Mouse (Mus musculus): ENCODE data around the gene Fggy. TPM values are rescaled to one million over a fixed set of nuclear protein-coding genes. Genes with fewer than 3 reads are reported as not detected.
A peak's percentile ranks its signal among the peaks of the same experiment; 100 is the strongest.

Gene Fggy
- total and polyA plus RNA-seq, 3 experiments, result 3.8 to 9.7 (median 7.4) TPM

DNA sequence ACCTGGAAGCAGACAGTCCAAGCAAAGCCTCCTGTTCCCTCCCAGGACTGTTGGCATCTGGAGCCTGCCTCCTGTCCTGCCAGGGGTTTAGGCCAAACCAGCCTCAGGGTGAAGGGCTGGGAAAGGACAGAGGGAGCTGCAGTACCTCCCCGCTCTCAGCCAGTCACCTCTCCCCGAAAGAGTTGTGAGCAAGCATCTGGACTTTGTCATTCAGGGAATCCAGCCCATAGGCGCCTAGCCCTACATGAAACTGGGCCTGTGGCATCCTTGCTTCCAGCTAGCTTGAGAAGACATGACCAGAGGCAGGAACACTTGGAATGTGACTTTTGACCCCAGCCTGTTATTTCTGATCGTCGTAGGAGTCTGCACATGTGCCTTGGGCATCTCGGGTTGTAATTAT, 237.3 kb downstream of the Fggy start:
- intact Hi-C loops (cut with DNase I), result no loop called here

DNA sequence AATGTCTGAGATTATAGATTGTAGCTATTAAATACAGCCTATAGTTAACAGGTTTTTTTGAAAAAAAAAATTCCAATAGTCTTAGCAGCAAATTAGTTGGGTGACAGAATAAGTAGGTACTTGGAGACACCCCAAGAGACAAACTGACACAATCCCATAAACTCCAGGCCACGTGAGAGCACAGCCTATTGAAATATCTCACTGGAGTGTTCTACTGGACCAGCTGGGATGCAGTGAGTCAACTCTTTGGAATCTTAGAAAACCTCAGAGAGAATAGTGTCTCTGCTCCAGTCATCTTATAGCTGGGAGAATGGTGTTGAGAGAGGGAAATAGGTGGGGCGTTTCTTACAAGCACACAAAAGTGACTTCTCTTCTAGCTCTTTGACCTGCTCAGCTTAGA, 238.0 kb downstream of the Fggy start:
- Histone ChIP-seq H3K79me2 (replicated peaks; ENCODE audit: control insufficient read depth, insufficient read depth, low read length) (no peaks in the 10 kb centered on the region), H3K27me3 (ENCODE audit: control insufficient read depth, insufficient read depth, low read length) (no peaks in the 10 kb centered on the region), H3K4me3 (no peak overlapping the region), H3K27ac (no peak overlapping the region), H3K9ac (ENCODE audit: low read depth, low read length) (no peak overlapping the region), H3K4me1 (ENCODE audit: control insufficient read depth, insufficient read depth, low read length) (no peaks in the 10 kb centered on the region), H3K36me3 (ENCODE audit: control insufficient read depth, insufficient read depth, low read length) (no peaks in the 10 kb centered on the region)
- intact Hi-C loops (cut with DNase I), result no loop called here
- no peak for DNase-seq
- WGBS, result 49% methylated on average over 2 of the region's 2 CpGs
- TF ChIP-seq POLR2A (IDR thresholded peaks at IDR 0.05; ENCODE audit: insufficient read depth, low read depth, low read length) (no peak), CTCF (IDR thresholded peaks at IDR 0.05) (no peak), EP300 (IDR thresholded peaks at IDR 0.05; ENCODE audit: insufficient read depth, low read depth, low read length) (no peak)

More for the DNA sequence above, 237.3 kb downstream of the Fggy start:
- TF ChIP-seq POLR2A (IDR thresholded peaks at IDR 0.05; ENCODE audit: insufficient read depth, low read depth, low read length), result no peak
- no peak for TF ChIP-seq EP300 (IDR thresholded peaks at IDR 0.05; ENCODE audit: insufficient read depth, low read depth, low read length)
- no peak for TF ChIP-seq CTCF (IDR thresholded peaks at IDR 0.05)
- Histone ChIP-seq H3K79me2 (replicated peaks; ENCODE audit: control insufficient read depth, insufficient read depth, low read length) (no peaks in the 10 kb centered on the region), H3K27me3 (ENCODE audit: control insufficient read depth, insufficient read depth, low read length) (no peaks in the 10 kb centered on the region), H3K36me3 (ENCODE audit: control insufficient read depth, insufficient read depth, low read length) (no peaks in the 10 kb centered on the region), H3K4me1 (ENCODE audit: control insufficient read depth, insufficient read depth, low read length) (no peaks in the 10 kb centered on the region), H3K9ac (ENCODE audit: low read depth, low read length) (no peak overlapping the region), H3K4me3 (no peak overlapping the region), H3K27ac (no peak overlapping the region)
- 48% methylated on average over 6 of the region's 6 CpGs for WGBS
- DNase-seq, result no peak

DNA sequence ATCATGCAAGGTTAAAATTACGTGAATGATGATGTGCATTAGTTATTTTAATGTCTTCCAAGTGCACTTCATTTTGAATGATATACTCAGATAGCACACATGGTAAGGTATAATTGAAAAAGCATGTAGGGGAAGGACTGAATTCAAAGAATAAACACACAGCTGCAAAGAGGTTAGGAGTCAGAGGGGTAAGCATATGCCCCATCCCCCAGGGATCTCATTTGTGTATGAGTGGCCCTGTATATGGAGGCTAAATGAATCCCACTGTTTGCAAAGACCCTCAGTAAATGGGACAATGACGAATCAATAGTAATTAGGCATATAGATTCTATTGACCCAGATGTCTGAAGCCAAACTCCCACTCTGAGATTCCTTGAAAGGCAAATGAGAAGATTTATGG, 262.3 kb downstream of the Fggy start:
- Histone ChIP-seq H3K4me3 (no peak overlapping the region), H3K36me3 (ENCODE audit: control insufficient read depth, insufficient read depth, low read length) (no peaks in the 10 kb centered on the region), H3K27ac (no peak overlapping the region), H3K9ac (ENCODE audit: low read depth, low read length) (no peak overlapping the region), H3K79me2 (replicated peaks; ENCODE audit: control insufficient read depth, insufficient read depth, low read length) (no peaks in the 10 kb centered on the region), H3K27me3 (ENCODE audit: control insufficient read depth, insufficient read depth, low read length) (no peaks in the 10 kb centered on the region), H3K4me1 (ENCODE audit: control insufficient read depth, insufficient read depth, low read length) (no peaks in the 10 kb centered on the region; the same call in 1 of the 2 replicates)
- TF ChIP-seq CTCF (IDR thresholded peaks at IDR 0.05) (no peak), POLR2A (IDR thresholded peaks at IDR 0.05; ENCODE audit: insufficient read depth, low read depth, low read length) (no peak), EP300 (IDR thresholded peaks at IDR 0.05; ENCODE audit: insufficient read depth, low read depth, low read length) (no peak)
- intact Hi-C loops (cut with DNase I), result no loop called here
- WGBS, result 83% methylated on average over 2 of the region's 2 CpGs
- DNase-seq, result no peak

DNA sequence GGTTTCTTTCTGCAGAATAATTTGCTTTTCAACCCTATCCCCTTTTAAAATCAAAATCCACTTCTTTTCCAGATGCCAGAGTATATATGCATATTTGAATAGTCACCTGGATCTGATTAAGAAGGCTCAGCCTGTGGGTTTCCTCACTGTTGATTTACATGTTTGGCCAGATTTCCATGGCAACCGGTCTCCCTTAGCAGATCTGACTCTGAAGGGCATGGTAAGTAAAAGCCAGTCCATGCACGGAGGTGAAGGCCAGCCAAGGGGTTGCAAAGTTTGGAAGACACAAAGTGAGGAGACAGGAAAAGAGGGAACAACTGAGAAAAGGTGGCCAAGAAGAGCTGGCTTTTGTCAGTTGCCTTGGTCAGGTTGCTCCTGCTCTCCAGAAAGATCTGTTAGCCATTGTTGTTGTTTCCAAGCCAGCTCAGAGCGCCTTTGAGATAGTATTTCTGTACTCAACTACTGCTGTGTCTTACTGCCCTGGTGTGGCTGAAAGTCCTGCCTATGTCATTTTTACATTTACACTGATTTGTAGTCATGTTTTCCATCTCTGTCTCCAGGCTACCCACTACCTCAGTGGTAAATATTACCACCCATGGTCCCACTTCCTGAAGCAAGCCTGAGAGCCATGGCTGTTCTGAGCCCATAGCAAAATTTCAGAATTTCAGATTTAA, 264.7 kb downstream of the Fggy start:
- no peak for TF ChIP-seq CTCF (IDR thresholded peaks at IDR 0.05)
- TF ChIP-seq POLR2A (IDR thresholded peaks at IDR 0.05; ENCODE audit: insufficient read depth, low read depth, low read length), result no peak
- TF ChIP-seq EP300 (IDR thresholded peaks at IDR 0.05; ENCODE audit: insufficient read depth, low read depth, low read length), result no peak
- no peaks in the 10 kb centered on the region; the same call in 1 of the 2 replicates for H3K4me1 ChIP-seq (ENCODE audit: control insufficient read depth, insufficient read depth, low read length)
- DNase-seq, result peak in 1 of 2 experiments; percentile 6
- H3K27ac ChIP-seq, result no peak overlapping the region
- 78% methylated on average over 3 of the region's 3 CpGs for WGBS
- no peak overlapping the region for H3K9ac ChIP-seq (ENCODE audit: low read depth, low read length)
- H3K36me3 ChIP-seq (ENCODE audit: control insufficient read depth, insufficient read depth, low read length), result no peaks in the 10 kb centered on the region
- intact Hi-C loops (cut with DNase I), result no loop called here
- H3K79me2 ChIP-seq (replicated peaks; ENCODE audit: control insufficient read depth, insufficient read depth, low read length), result no peaks in the 10 kb centered on the region
- no peak overlapping the region for H3K4me3 ChIP-seq
- H3K27me3 ChIP-seq (ENCODE audit: control insufficient read depth, insufficient read depth, low read length), result no peaks in the 10 kb centered on the region

DNA sequence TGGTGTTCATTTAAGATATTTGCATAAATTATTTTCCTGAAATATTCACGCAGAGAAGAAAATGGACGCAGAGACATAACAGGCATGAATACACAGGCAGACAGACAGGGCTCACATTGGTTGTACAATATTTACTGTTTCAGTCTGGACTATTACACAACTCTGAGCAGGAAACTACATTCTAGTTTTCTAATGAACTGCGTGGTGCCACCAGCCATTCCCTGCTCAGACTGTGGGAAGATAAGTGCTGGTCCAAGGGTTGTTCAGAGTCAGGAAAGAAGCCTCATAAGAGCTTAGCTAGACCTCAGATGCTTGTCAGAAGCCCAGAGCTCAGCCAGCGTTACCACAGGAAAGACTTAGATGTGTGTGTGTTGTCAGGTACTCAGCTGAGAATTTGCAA, 270.9 kb downstream of the Fggy start:
- Histone ChIP-seq H3K79me2 (replicated peaks; ENCODE audit: control insufficient read depth, insufficient read depth, low read length) (no peaks in the 10 kb centered on the region), H3K36me3 (ENCODE audit: control insufficient read depth, insufficient read depth, low read length) (no peaks in the 10 kb centered on the region), H3K9ac (ENCODE audit: low read depth, low read length) (no peak overlapping the region), H3K27me3 (ENCODE audit: control insufficient read depth, insufficient read depth, low read length) (no peaks in the 10 kb centered on the region), H3K4me3 (no peak overlapping the region), H3K27ac (no peak overlapping the region), H3K4me1 (ENCODE audit: control insufficient read depth, insufficient read depth, low read length) (no peaks in the 10 kb centered on the region)
- TF ChIP-seq CTCF (IDR thresholded peaks at IDR 0.05), result no peak
- TF ChIP-seq EP300 (IDR thresholded peaks at IDR 0.05; ENCODE audit: insufficient read depth, low read depth, low read length), result no peak
- TF ChIP-seq POLR2A (IDR thresholded peaks at IDR 0.05; ENCODE audit: insufficient read depth, low read depth, low read length), result no peak
- intact Hi-C loops (cut with DNase I), result no loop called here
- 85% methylated on average over 4 of the region's 4 CpGs for WGBS
- no peak for DNase-seq

DNA sequence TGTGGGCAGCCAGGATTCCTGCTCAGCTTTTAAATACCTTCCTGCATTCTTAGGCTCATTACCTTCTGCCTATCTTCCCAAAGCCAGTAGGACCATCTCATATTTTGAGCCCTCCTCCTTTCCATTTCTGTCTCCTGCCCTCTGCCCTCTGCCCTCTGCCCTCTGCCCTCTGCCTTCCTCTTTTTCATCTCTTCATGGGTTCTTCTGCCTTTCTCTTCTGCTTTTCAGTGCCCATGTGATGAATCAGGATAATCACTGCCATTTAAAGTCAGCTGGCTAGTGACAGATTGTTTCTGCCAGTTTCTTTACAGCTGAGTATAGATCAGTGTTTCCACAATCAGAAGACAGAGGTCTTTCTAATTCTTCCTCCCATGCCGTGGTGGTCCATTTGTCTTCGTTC, 273.0 kb downstream of the Fggy start:
- H3K36me3 ChIP-seq (ENCODE audit: control insufficient read depth, insufficient read depth, low read length), result no peaks in the 10 kb centered on the region
- WGBS, result 89% methylated on average over 2 of the region's 2 CpGs
- no peak overlapping the region for H3K4me3 ChIP-seq
- intact Hi-C loops (cut with DNase I), result no loop called here
- no peak for TF ChIP-seq CTCF (IDR thresholded peaks at IDR 0.05)
- no peak for TF ChIP-seq POLR2A (IDR thresholded peaks at IDR 0.05; ENCODE audit: insufficient read depth, low read depth, low read length)
- no peaks in the 10 kb centered on the region for H3K27me3 ChIP-seq (ENCODE audit: control insufficient read depth, insufficient read depth, low read length)
- no peak for DNase-seq
- H3K79me2 ChIP-seq (replicated peaks; ENCODE audit: control insufficient read depth, insufficient read depth, low read length), result no peaks in the 10 kb centered on the region
- H3K27ac ChIP-seq, result no peak overlapping the region
- H3K9ac ChIP-seq (ENCODE audit: low read depth, low read length), result no peak overlapping the region
- H3K4me1 ChIP-seq (ENCODE audit: control insufficient read depth, insufficient read depth, low read length), result no peaks in the 10 kb centered on the region
